Mouse (Mus musculus) thymus, adult 2 months (tissue): ENCODE data around the gene Mrps34. TPM values are rescaled to one million over a fixed set of nuclear protein-coding genes. Genes with fewer than 3 reads are reported as not detected.

Source experiments
- DNase-seq: peaks from one replicate; pipeline ENCODE4 v3.0.0; 2021
- H3K27ac ChIP-seq: fragments of 200-500 bp; 2 replicates; pipeline ENCODE4 v1.5.1; 2012; ENCODE audit warnings: low read length, control low read depth; ENCODE audit not compliant: control insufficient read depth, insufficient read depth
- H3K27me3 ChIP-seq: fragments of 200-500 bp; 2 replicates; pipeline ENCODE4 v1.6.1; 2012; ENCODE audit warnings: mild to moderate bottlenecking, low read length, moderate library complexity, mixed read lengths; ENCODE audit not compliant: control insufficient read depth, insufficient read depth
- H3K36me3 ChIP-seq: fragments of 200-500 bp; 2 replicates; pipeline ENCODE4 v1.6.1; 2012; ENCODE audit warnings: mild to moderate bottlenecking, low read length, moderate library complexity; ENCODE audit not compliant: control insufficient read depth, insufficient read depth
- H3K4me1 ChIP-seq: fragments of 200-500 bp; replicated peaks from 2 replicates; pipeline ENCODE4 v1.6.1; 2012; ENCODE audit warnings: low read length; ENCODE audit not compliant: control insufficient read depth, insufficient read depth
- H3K4me3 ChIP-seq: fragments of 200-500 bp; 2 replicates; pipeline ENCODE4 v1.5.1; 2012; ENCODE audit warnings: mild to moderate bottlenecking, low read length, control low read depth, moderate library complexity; ENCODE audit not compliant: control insufficient read depth, insufficient read depth
- CTCF ChIP-seq: fragments of 200-500 bp; IDR thresholded peaks from 2 replicates; pipeline ENCODE4 v1.5.1; 2012; ENCODE audit warnings: mild to moderate bottlenecking, control low read depth, low read length, moderate library complexity, borderline replicate concordance; ENCODE audit not compliant: control insufficient read depth, poor library complexity, insufficient read depth; ENCODE audit errors: extremely low read depth
- POLR2A ChIP-seq: fragments of 200-500 bp; IDR thresholded peaks from 2 replicates; pipeline ENCODE4 v1.6.1; 2012; ENCODE audit warnings: mild to moderate bottlenecking, low read length, control low read depth, moderate library complexity; ENCODE audit not compliant: control insufficient read depth, poor library complexity, insufficient read depth; ENCODE audit errors: extremely low read depth
- WGBS: fragments of 180-500 bp; shearing (Covaris S2); methylation state at CpG from one replicate; pipeline ENCODE4 v1.1.7; 2018; 5-methylcytosine and 5-hydroxymethylcytosine counted together
- polyA plus RNA-seq: library from polyadenylated mRNA; depleted of rRNA; stranded (reverse); fragments of >200 nt; gene quantifications from 2 replicates; pipeline ENCODE4 v1.2.3, GENCODE M21; 2012

The Mrps34 gene
- polyA plus RNA-seq, 1 experiment, result 146 TPM

- 67% methylated on average over 5 of the region's 5 CpGs for WGBS
- no peak overlapping the region for H3K27ac ChIP-seq
- peak; percentile 48 for DNase-seq
These were observed 16.9 kb upstream of the Mrps34 start for GRCm38 (mm10) chr17:24878117-24878397.

GRCm38 (mm10) chr17:24878531-24878930, 16.4 kb upstream of the Mrps34 start:
- Histone ChIP-seq H3K27me3 (no peaks in the 10 kb centered on the region), H3K4me3 (no peak overlapping the region), H3K27ac (no peak overlapping the region), H3K4me1 (no peaks in the 10 kb centered on the region; the same call in 1 of the 2 replicates), H3K36me3 (peaks cover 7% of the 10 kb centered on the region; the same call in 1 of the 2 replicates)
- no peak for TF ChIP-seq POLR2A
- TF ChIP-seq CTCF, result no peak
- 84% methylated on average over 8 of the region's 8 CpGs for WGBS
- DNase-seq, result no peak

More at GRCm38 (mm10) chr17:24878117-24878397, 16.9 kb upstream of the Mrps34 start:
- no peaks in the 10 kb centered on the region for H3K27me3 ChIP-seq
- no peaks in the 10 kb centered on the region; the same call in 1 of the 2 replicates for H3K4me1 ChIP-seq
- H3K36me3 ChIP-seq, result peaks cover 6% of the 10 kb centered on the region; the same call in 1 of the 2 replicates
- H3K4me3 ChIP-seq, result no peak overlapping the region
- TF ChIP-seq POLR2A, result no peak
- no peak for TF ChIP-seq CTCF

DNA sequence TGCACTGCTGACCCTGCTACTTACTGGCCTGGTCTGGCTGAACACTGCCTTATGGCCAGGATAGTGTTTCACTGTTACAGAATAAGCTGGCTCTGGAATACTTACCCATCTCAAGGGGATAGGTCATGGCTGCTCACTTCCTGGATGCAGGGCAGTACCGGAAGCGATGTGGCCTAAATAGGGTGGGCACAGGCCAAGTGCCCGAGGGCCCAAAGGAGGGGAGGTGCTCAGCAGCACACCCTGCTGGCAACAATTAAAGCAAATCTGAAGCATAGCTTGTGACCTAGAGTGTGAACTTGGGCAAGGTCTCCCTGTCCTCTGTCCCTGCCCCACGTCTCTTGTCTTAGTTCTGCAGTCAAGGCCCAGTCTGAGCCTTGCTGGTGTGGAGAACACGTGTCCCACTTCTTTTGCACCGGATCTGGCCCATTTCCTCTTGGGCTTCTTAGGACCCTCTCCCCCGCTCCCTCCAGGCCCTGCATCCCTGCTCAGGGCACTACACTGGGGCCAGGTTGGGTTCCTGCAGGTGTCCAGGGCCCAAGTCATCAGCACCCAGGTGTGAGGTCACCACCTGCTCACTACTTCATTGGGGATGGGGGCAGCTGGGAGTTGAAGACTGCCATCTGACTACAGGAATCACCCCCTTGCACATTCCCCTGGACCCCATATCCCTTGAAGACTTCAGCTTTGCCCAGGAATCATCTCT, 13.0 kb upstream of the Mrps34 start:
- Histone ChIP-seq H3K4me3 (no peak overlapping the region), H3K27me3 (no peaks in the 10 kb centered on the region), H3K36me3 (peaks cover 7% of the 10 kb centered on the region; the same call in 1 of the 2 replicates), H3K4me1 (peaks cover 7% of the 10 kb centered on the region), H3K27ac (no peak overlapping the region)
- 52% methylated on average over 7 of the region's 7 CpGs for WGBS
- DNase-seq, result peak; percentile 40
- TF ChIP-seq CTCF (peak; percentile 34; the same call in 1 of the 2 replicates), POLR2A (no peak)

DNA sequence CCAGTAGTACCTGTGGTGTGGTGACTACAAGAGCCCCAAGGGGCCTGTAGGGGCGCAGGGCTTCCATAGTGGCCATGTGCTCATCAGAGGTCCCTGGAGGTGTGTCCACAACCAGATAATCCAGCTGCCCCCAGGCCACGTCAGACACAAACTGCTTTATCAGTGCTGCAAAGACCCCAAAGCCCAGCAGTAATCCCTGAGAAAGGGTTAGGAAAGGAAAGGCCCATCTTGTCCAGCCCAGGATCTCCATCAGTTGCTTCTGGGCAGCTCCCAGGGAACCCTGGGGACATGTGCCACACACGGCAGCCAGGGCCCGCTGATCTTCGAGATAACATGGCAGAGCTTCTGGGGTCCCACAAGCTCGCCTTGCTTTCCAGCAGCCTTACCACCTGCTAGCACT, 10.5 kb upstream of the Mrps34 start:
- TF ChIP-seq POLR2A, result no peak
- TF ChIP-seq CTCF, result no peak
- DNase-seq, result no peak
- 93% methylated on average over 6 of the region's 6 CpGs for WGBS
- Histone ChIP-seq H3K4me3 (no peak overlapping the region), H3K36me3 (peaks cover 10% of the 10 kb centered on the region; the same call in 1 of the 2 replicates), H3K4me1 (peaks cover 16% of the 10 kb centered on the region), H3K27ac (no peak overlapping the region), H3K27me3 (no peaks in the 10 kb centered on the region)

- no peak overlapping the region for H3K27ac ChIP-seq
- peaks cover 12% of the 10 kb centered on the region for H3K36me3 ChIP-seq
- peak overlapping the region; percentile 83 for H3K4me3 ChIP-seq
- TF ChIP-seq CTCF, result no peak
- no peak for TF ChIP-seq POLR2A
- 24% methylated on average over 22 of the region's 22 CpGs for WGBS
- DNase-seq, result no peak
- no peaks in the 10 kb centered on the region for H3K27me3 ChIP-seq
- peaks cover 16% of the 10 kb centered on the region for H3K4me1 ChIP-seq
These were observed 9.4 kb upstream of the Mrps34 start for GRCm38 (mm10) chr17:24885356-24886133.

GRCm38 (mm10) chr17:24886134-24886931, 8.6 kb upstream of the Mrps34 start, which contains the start of the genes Nubp2 and Spsb3:
Gene Nubp2 (minus strand): TSS chr17:24886349.
Gene Spsb3 (plus strand): TSS chr17:24886643.
- peak; percentile 96 for DNase-seq
- Histone ChIP-seq H3K27me3 (no peaks in the 10 kb centered on the region), H3K36me3 (peaks cover 20% of the 10 kb centered on the region), H3K27ac (no peak within 1 kb of the TSS), H3K4me3 (peak within 1 kb of the TSS; percentile 83), H3K4me1 (peaks cover 16% of the 10 kb centered on the region)
- WGBS, result under 1% methylated on average over 69 of the region's 69 CpGs
- TF ChIP-seq CTCF (peak; percentile 38; the same call in 1 of the 2 replicates), POLR2A (peak; percentile 66; the same call in 1 of the 2 replicates)
